Comparison of ENCODE assay signal across 11 mouse cellular contexts in the genomic region with DNA sequence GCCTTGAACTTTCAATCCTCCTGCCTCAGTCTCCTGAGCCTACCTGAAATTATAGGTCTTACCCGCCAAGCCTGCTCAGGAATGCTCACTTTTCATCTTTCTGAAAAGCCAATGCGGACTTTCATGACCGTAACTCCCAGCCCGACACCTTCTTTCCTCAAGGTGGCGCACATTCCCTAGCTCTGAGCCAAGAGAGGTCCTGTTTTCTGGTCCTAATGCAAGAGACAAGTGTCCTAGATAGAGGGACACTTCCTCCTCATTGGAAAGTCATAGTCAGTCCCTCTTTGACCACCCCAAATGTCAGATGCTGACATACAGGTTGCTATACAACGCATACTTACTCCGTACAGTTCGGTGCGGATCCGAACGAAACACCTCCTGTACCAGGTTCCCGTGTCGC.
A peak's percentile ranks its signal among the peaks of the same experiment; 100 is the strongest.
DNase-seq lines count a peak whose midpoint lies in the region; ATAC-seq and TF ChIP-seq lines count a peak whose summit lies in the region.
"Had no signal": no experiment of that assay in that cellular context is flagged by ENCODE, and none has a peak within 500 bp of the region (broad histone marks: within the 10 kb centered on the region; RNA-seq: fewer than 3 reads in every experiment).

No protein-coding gene starts in this region.

- no peaks in the 10 kb centered on the region for H3K27me3 ChIP-seq in midbrain, postnatal 0 days (ENCODE audit: insufficient read depth, low read length)
- H3K27me3 ChIP-seq in midbrain, embryonic 13.5 days: no peaks in the 10 kb centered on the region; the same call in 1 of the 2 replicates
- H3K27me3 ChIP-seq in heart, embryonic 11.5 days (ENCODE audit: control insufficient read depth, insufficient read depth, low read length): no peaks in the 10 kb centered on the region

- no peak overlapping the region for H3K4me2 ChIP-seq in midbrain, postnatal 0 days (ENCODE audit: low read depth, low read length, poor library complexity, severe bottlenecking)
- H3K4me2 ChIP-seq in midbrain, embryonic 13.5 days (replicated peaks): no peak overlapping the region
- H3K4me2 ChIP-seq in heart, embryonic 11.5 days: no peak overlapping the region

- no peaks in the 10 kb centered on the region for H3K36me3 ChIP-seq in midbrain, postnatal 0 days (ENCODE audit: insufficient read depth, low read length)
- H3K36me3 ChIP-seq in midbrain, embryonic 13.5 days: no peaks in the 10 kb centered on the region
- no peaks in the 10 kb centered on the region for H3K36me3 ChIP-seq in heart, embryonic 11.5 days (ENCODE audit: control insufficient read depth, insufficient read depth, low read length)

- H3K4me3 ChIP-seq in midbrain, postnatal 0 days (ENCODE audit: low read depth, low read length): no peak overlapping the region
- H3K4me3 ChIP-seq in midbrain, embryonic 13.5 days (replicated peaks): no peak overlapping the region
- H3K4me3 ChIP-seq in bone marrow, adult 2 months (replicated peaks; ENCODE audit: control insufficient read depth, low read depth, low read length): no peak overlapping the region
- H3K4me3 ChIP-seq in heart, embryonic 11.5 days (ENCODE audit: low read depth, low read length): no peak overlapping the region
- H3K4me3 ChIP-seq: erythroblast, embryonic 14.5 days had no signal

- peak; percentile 32 for DNase-seq in heart, postnatal 4 days
- no peak for DNase-seq in heart, postnatal 14 days
- DNase-seq in midbrain, postnatal 0 days (ENCODE audit: low spot score): peak; percentile 60
- DNase-seq in urinary bladder, postnatal 4 days (ENCODE audit: low spot score in 2 of 2): no peak
- DNase-seq: right cerebral cortex, postnatal 4 days had no signal

- intact Hi-C loops in heart, postnatal 14 days (cut with DNase I): no loop called here

- no peaks in the 10 kb centered on the region for H3K4me1 ChIP-seq in midbrain, postnatal 0 days (ENCODE audit: insufficient read depth, low read length)
- H3K4me1 ChIP-seq in midbrain, embryonic 13.5 days (replicated peaks): no peaks in the 10 kb centered on the region; the same call in 1 of the 2 replicates
- no peaks in the 10 kb centered on the region for H3K4me1 ChIP-seq in bone marrow, adult 2 months (ENCODE audit: control insufficient read depth, insufficient read depth, low read length)
- peaks cover 4% of the 10 kb centered on the region; the same call in 1 of the 2 replicates for H3K4me1 ChIP-seq in heart, embryonic 11.5 days (ENCODE audit: control insufficient read depth, insufficient read depth, low read length)

- ATAC-seq in midbrain, postnatal 0 days (ENCODE audit: low FRiP score): no peak
- no peak for ATAC-seq in midbrain, embryonic 13.5 days
- ATAC-seq in megakaryocyte progenitor cell, adult 5-6 weeks (replicated peaks; ENCODE audit: poor library complexity): peak; percentile 58
- ATAC-seq in heart, embryonic 11.5 days (replicated peaks; ENCODE audit: insufficient number of reproducible peaks, low FRiP score, low TSS enrichment): no peak

- WGBS in midbrain, postnatal 0 days: 74% methylated on average over 13 of the region's 13 CpGs
- 74% methylated on average over 13 of the region's 13 CpGs for WGBS in midbrain, embryonic 13.5 days
- 88% methylated on average over 13 of the region's 13 CpGs for WGBS in bone marrow, adult 2 months
- WGBS in heart, embryonic 11.5 days (ENCODE audit: insufficient replicate concordance): 68% methylated on average over 13 of the region's 13 CpGs

- no peak overlapping the region for H3K9ac ChIP-seq in midbrain, postnatal 0 days (replicated peaks; ENCODE audit: low read length, poor library complexity, severe bottlenecking)
- no peak overlapping the region for H3K9ac ChIP-seq in midbrain, embryonic 13.5 days (replicated peaks)
- H3K9ac ChIP-seq in heart, embryonic 11.5 days (ENCODE audit: low read depth, low read length): no peak overlapping the region

- H3K9me3 ChIP-seq in midbrain, postnatal 0 days (ENCODE audit: low read length): no peaks in the 10 kb centered on the region
- H3K9me3 ChIP-seq in midbrain, embryonic 13.5 days: no peaks in the 10 kb centered on the region
- no peaks in the 10 kb centered on the region for H3K9me3 ChIP-seq in heart, embryonic 11.5 days (replicated peaks; ENCODE audit: control insufficient read depth, low read length)

- TF ChIP-seq POLR2A in bone marrow, adult 2 months (IDR thresholded peaks at IDR 0.05; ENCODE audit: borderline replicate concordance, control insufficient read depth, low read depth, low read length): no peak

- H3K27ac ChIP-seq in midbrain, postnatal 0 days (ENCODE audit: low read depth, low read length): no peak overlapping the region
- H3K27ac ChIP-seq in midbrain, embryonic 13.5 days: no peak overlapping the region
- H3K27ac ChIP-seq in bone marrow, adult 2 months (ENCODE audit: control insufficient read depth, insufficient read depth, low read depth, low read length, poor library complexity): no peak overlapping the region
- H3K27ac ChIP-seq in heart, embryonic 11.5 days (ENCODE audit: low read depth, low read length): no peak overlapping the region
- H3K27ac ChIP-seq: macrophage had no signal

- peak; percentile 80 for TF ChIP-seq CTCF in midbrain, postnatal 0 days (IDR thresholded peaks at IDR 0.05)
- TF ChIP-seq CTCF in bone marrow, adult 2 months (IDR thresholded peaks at IDR 0.05; ENCODE audit: control insufficient read depth, insufficient read depth, low read length): peak; percentile 30; the same call in 1 of the 2 replicates

Comparison
In these comparisons a context has a peak if more than half of its experiments do, and no peak if none do; other contexts are left out.
1. DNase-seq: peak in heart, postnatal 4 days (single experiment) and midbrain, postnatal 0 days (single experiment); none in heart, postnatal 14 days (0 of 2) and urinary bladder, postnatal 4 days (0 of 2).